In the genomic region with DNA sequence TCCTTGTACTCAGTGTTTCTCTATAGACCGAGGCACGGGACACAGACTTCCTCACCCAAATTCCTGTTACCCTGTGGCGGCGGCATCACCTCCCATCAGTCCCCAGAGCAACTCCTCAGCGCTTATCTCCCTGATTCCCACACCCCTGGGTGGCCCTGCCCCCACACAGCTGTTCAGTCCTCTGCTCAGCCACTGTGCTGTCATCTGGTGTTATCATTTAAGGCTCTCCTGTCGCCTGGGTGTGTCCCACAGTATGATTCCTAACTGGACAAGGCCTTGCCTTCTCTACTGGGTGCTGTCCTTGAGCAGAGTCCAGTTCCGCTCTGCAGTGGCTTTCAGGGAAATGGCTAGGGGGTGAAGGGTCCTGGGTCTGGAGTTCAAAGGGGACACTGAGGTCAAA, we compare ENCODE assay signal across 12 mouse cellular contexts. TPM values are rescaled to one million over a fixed set of nuclear protein-coding genes. Genes with fewer than 3 reads are reported as not detected.
DNase-seq lines count a peak whose midpoint lies in the region; ATAC-seq and TF ChIP-seq lines count a peak whose summit lies in the region.
"Had no signal": no experiment of that assay in that cellular context is flagged by ENCODE, and none has a peak within 500 bp of the region (broad histone marks: within the 10 kb centered on the region; RNA-seq: fewer than 3 reads in every experiment).

No protein-coding gene starts in this region.

- intact Hi-C loops in gastrocnemius, postnatal 36 days (cut with DNase I): no loop called here

- 14% methylated on average over 7 of the region's 7 CpGs for WGBS in liver, embryonic 12.5 days (ENCODE audit: insufficient replicate concordance)
- 51% methylated on average over 7 of the region's 7 CpGs for WGBS in stomach, postnatal 0 days
- WGBS in midbrain, embryonic 11.5 days: 65% methylated on average over 7 of the region's 7 CpGs
- WGBS in neural tube, embryonic 15.5 days: 65% methylated on average over 7 of the region's 7 CpGs

- H3K27me3 ChIP-seq in liver, embryonic 12.5 days (replicated peaks): no peaks in the 10 kb centered on the region
- no peaks in the 10 kb centered on the region for H3K27me3 ChIP-seq in stomach, postnatal 0 days (ENCODE audit: control insufficient read depth, insufficient read depth, low read length)
- H3K27me3 ChIP-seq in midbrain, embryonic 11.5 days (ENCODE audit: control insufficient read depth, insufficient read depth, low read length): no peaks in the 10 kb centered on the region
- no peaks in the 10 kb centered on the region for H3K27me3 ChIP-seq in neural tube, embryonic 15.5 days (replicated peaks)
- H3K27me3 ChIP-seq: limb, embryonic 13.5 days had no signal

- peak overlapping the region; percentile 62 for H3K4me2 ChIP-seq in liver, embryonic 12.5 days
- no peak overlapping the region for H3K4me2 ChIP-seq in stomach, postnatal 0 days (replicated peaks; ENCODE audit: low read depth)
- H3K4me2 ChIP-seq in midbrain, embryonic 11.5 days: no peak overlapping the region
- H3K4me2 ChIP-seq in neural tube, embryonic 15.5 days: no peak overlapping the region
- H3K4me2 ChIP-seq: hindbrain, embryonic 14.5 days; limb, embryonic 13.5 days had no signal

- H3K9me3 ChIP-seq in liver, embryonic 12.5 days (replicated peaks): no peaks in the 10 kb centered on the region
- H3K9me3 ChIP-seq in stomach, postnatal 0 days (ENCODE audit: control insufficient read depth, low read length): no peaks in the 10 kb centered on the region
- H3K9me3 ChIP-seq in midbrain, embryonic 11.5 days (ENCODE audit: control insufficient read depth, low read length): no peaks in the 10 kb centered on the region
- no peaks in the 10 kb centered on the region for H3K9me3 ChIP-seq in neural tube, embryonic 15.5 days (replicated peaks)
- H3K9me3 ChIP-seq: limb, embryonic 13.5 days had no signal

- TF ChIP-seq EP300 in stomach, postnatal 0 days (optimal IDR thresholded peaks at IDR 0.05): no peak

- H3K9ac ChIP-seq in liver, embryonic 12.5 days: peak overlapping the region; percentile 56
- H3K9ac ChIP-seq in stomach, postnatal 0 days (ENCODE audit: low read length): no peak overlapping the region
- no peak overlapping the region for H3K9ac ChIP-seq in midbrain, embryonic 11.5 days (ENCODE audit: low read length)
- H3K9ac ChIP-seq in neural tube, embryonic 15.5 days (replicated peaks): no peak overlapping the region
- H3K9ac ChIP-seq: hindbrain, embryonic 14.5 days; limb, embryonic 13.5 days had no signal

- H3K36me3 ChIP-seq in liver, embryonic 12.5 days: peaks cover 25% of the 10 kb centered on the region
- H3K36me3 ChIP-seq in stomach, postnatal 0 days (ENCODE audit: control insufficient read depth, insufficient read depth, low read length): peaks cover 3% of the 10 kb centered on the region; the same call in 1 of the 2 replicates
- H3K36me3 ChIP-seq in midbrain, embryonic 11.5 days (ENCODE audit: control insufficient read depth, insufficient read depth, low read length): no peaks in the 10 kb centered on the region
- peaks cover 26% of the 10 kb centered on the region for H3K36me3 ChIP-seq in neural tube, embryonic 15.5 days

- DNase-seq in gastrocnemius, postnatal 25 days: peak; percentile 9
- no peak for DNase-seq in gastrocnemius, postnatal 36 days
- peak; percentile 15 to 40 for DNase-seq in heart, adult 18-20 months
- no peak for DNase-seq in stomach, postnatal 0 days (ENCODE audit: low spot score)
- DNase-seq in kidney, adult 9 months: no peak
- no peak for DNase-seq in midbrain, embryonic 11.5 days (ENCODE audit: low spot score, missing footprints)
- DNase-seq: midbrain, embryonic 14.5 days had no signal

- H3K4me1 ChIP-seq in liver, embryonic 12.5 days: peaks cover 38% of the 10 kb centered on the region
- H3K4me1 ChIP-seq in stomach, postnatal 0 days (replicated peaks; ENCODE audit: control insufficient read depth, insufficient read depth): no peaks in the 10 kb centered on the region
- peaks cover 3% of the 10 kb centered on the region for H3K4me1 ChIP-seq in midbrain, embryonic 11.5 days (ENCODE audit: control insufficient read depth, insufficient read depth, low read length)
- H3K4me1 ChIP-seq in neural tube, embryonic 15.5 days: no peaks in the 10 kb centered on the region; the same call in 1 of the 2 replicates
- H3K4me1 ChIP-seq: limb, embryonic 13.5 days had no signal

- TF ChIP-seq CTCF in stomach, postnatal 0 days (IDR thresholded peaks at IDR 0.05; ENCODE audit: low read depth): no peak

- peak; percentile 98 for ATAC-seq in liver, embryonic 12.5 days
- 0 out of 2 replicates have a peak, but pooled peaks have one; percentile 16 for ATAC-seq in stomach, postnatal 0 days (ENCODE audit: low FRiP score, low TSS enrichment)
- ATAC-seq in midbrain, embryonic 11.5 days (ENCODE audit: low FRiP score): no peak
- no peak for ATAC-seq in neural tube, embryonic 15.5 days (ENCODE audit: low FRiP score)

- peak overlapping the region; percentile 76 for H3K27ac ChIP-seq in liver, embryonic 12.5 days
- H3K27ac ChIP-seq in stomach, postnatal 0 days (replicated peaks): no peak overlapping the region
- no peak overlapping the region for H3K27ac ChIP-seq in midbrain, embryonic 11.5 days (ENCODE audit: low read depth, low read length)
- no peak overlapping the region for H3K27ac ChIP-seq in neural tube, embryonic 15.5 days (replicated peaks)
- H3K27ac ChIP-seq: hindbrain, embryonic 14.5 days; limb, embryonic 13.5 days had no signal

- peak overlapping the region; percentile 13; the same call in 1 of the 2 replicates for H3K4me3 ChIP-seq in liver, embryonic 12.5 days
- no peak overlapping the region for H3K4me3 ChIP-seq in stomach, postnatal 0 days (ENCODE audit: low read depth, low read length)
- H3K4me3 ChIP-seq in midbrain, embryonic 11.5 days (ENCODE audit: low read depth, low read length): no peak overlapping the region
- H3K4me3 ChIP-seq in neural tube, embryonic 15.5 days (replicated peaks): no peak overlapping the region
- H3K4me3 ChIP-seq: limb, embryonic 13.5 days had no signal

RNA-seq across cellular contexts. Expression of gene Xrcc6, which starts 2.9 kb away (rescaled TPM):
- total RNA-seq in gastrocnemius, postnatal 25 days (2021): 10 to 100 TPM; 20.8 to 24.9 TPM
- 10 to 100 TPM; 17.8 to 22.9 TPM for total RNA-seq in gastrocnemius, postnatal 36 days (2021)
- 10 to 100 TPM; 24.6 to 25.3 TPM for total RNA-seq in heart, adult 18-20 months (2021)
- 94.9 and 98.7 TPM in 2 replicates for polyA plus RNA-seq in liver, embryonic 12.5 days (2016; fragmentation: Nextera tagmentation; extraction: Ambion mirVana)
- polyA plus RNA-seq in stomach, postnatal 0 days (2015; fragmentation: Nextera tagmentation; extraction: Ambion mirVana): 30.4 and 31.2 TPM in 2 replicates
- 58.4 and 62.2 TPM in 2 replicates for polyA plus RNA-seq in midbrain, embryonic 11.5 days (2014; fragmentation: Nextera tagmentation; extraction: Ambion mirVana)
- polyA plus RNA-seq in neural tube, embryonic 15.5 days (2015; fragmentation: Nextera tagmentation; extraction: Ambion mirVana): 41.6 and 74.7 TPM in 2 replicates

RNA-seq across cellular contexts. Expression of gene 1700029P11Rik, which starts 10.2 kb away (rescaled TPM):
- not detected for total RNA-seq in gastrocnemius, postnatal 25 days (2021)
- total RNA-seq in gastrocnemius, postnatal 36 days (2021): not detected
- total RNA-seq in heart, adult 18-20 months (2021): not detected
- polyA plus RNA-seq in liver, embryonic 12.5 days (2016; fragmentation: Nextera tagmentation; extraction: Ambion mirVana): not detected in 2 replicates
- not detected in 2 replicates for polyA plus RNA-seq in stomach, postnatal 0 days (2015; fragmentation: Nextera tagmentation; extraction: Ambion mirVana)
- not detected in 2 replicates for polyA plus RNA-seq in midbrain, embryonic 11.5 days (2014; fragmentation: Nextera tagmentation; extraction: Ambion mirVana)
- polyA plus RNA-seq in neural tube, embryonic 15.5 days (2015; fragmentation: Nextera tagmentation; extraction: Ambion mirVana): not detected in 2 replicates
- polyA plus RNA-seq: hindbrain, embryonic 14.5 days; large intestine, adult 2 months; limb, embryonic 13.5 days; midbrain, embryonic 14.5 days had no signal

RNA-seq across cellular contexts. Expression of gene Pmm1, which starts 29.8 kb away (rescaled TPM):
- 10 to 100 TPM; 11.9 to 21.6 TPM for total RNA-seq in gastrocnemius, postnatal 25 days (2021)
- 10 to 100 TPM; 14.7 to 15.5 TPM for total RNA-seq in gastrocnemius, postnatal 36 days (2021)
- 10 to 100 TPM; 24.7 to 31.4 TPM for total RNA-seq in heart, adult 18-20 months (2021)
- 24.6 and 28.0 TPM in 2 replicates for polyA plus RNA-seq in liver, embryonic 12.5 days (2016; fragmentation: Nextera tagmentation; extraction: Ambion mirVana)
- polyA plus RNA-seq in stomach, postnatal 0 days (2015; fragmentation: Nextera tagmentation; extraction: Ambion mirVana): 32.2 and 35.8 TPM in 2 replicates
- polyA plus RNA-seq in midbrain, embryonic 11.5 days (2014; fragmentation: Nextera tagmentation; extraction: Ambion mirVana): 26.9 and 29.8 TPM in 2 replicates
- polyA plus RNA-seq in neural tube, embryonic 15.5 days (2015; fragmentation: Nextera tagmentation; extraction: Ambion mirVana): 99.8 and 111 TPM in 2 replicates

RNA-seq across cellular contexts. Expression of gene Desi1, which starts 43.1 kb away (rescaled TPM):
- 10 to 100 TPM; 19.0 to 25.7 TPM for total RNA-seq in gastrocnemius, postnatal 25 days (2021)
- 10 to 100 TPM; 16.7 to 17.7 TPM for total RNA-seq in gastrocnemius, postnatal 36 days (2021)
- total RNA-seq in heart, adult 18-20 months (2021): 10 to 100 TPM; 25.1 to 29.0 TPM
- 19.6 and 21.8 TPM in 2 replicates for polyA plus RNA-seq in liver, embryonic 12.5 days (2016; fragmentation: Nextera tagmentation; extraction: Ambion mirVana)
- polyA plus RNA-seq in stomach, postnatal 0 days (2015; fragmentation: Nextera tagmentation; extraction: Ambion mirVana): 20.8 and 22.8 TPM in 2 replicates
- polyA plus RNA-seq in midbrain, embryonic 11.5 days (2014; fragmentation: Nextera tagmentation; extraction: Ambion mirVana): 33.7 and 37.8 TPM in 2 replicates
- polyA plus RNA-seq in neural tube, embryonic 15.5 days (2015; fragmentation: Nextera tagmentation; extraction: Ambion mirVana): 54.1 and 64.0 TPM in 2 replicates

RNA-seq across cellular contexts. Expression of gene Csdc2, which starts 54.0 kb away (rescaled TPM):
- total RNA-seq in gastrocnemius, postnatal 25 days (2021): 1 to 10 TPM; 1.8 to 2.6 TPM
- total RNA-seq in gastrocnemius, postnatal 36 days (2021): 1 to 10 TPM; 1.8 to 2.3 TPM
- total RNA-seq in heart, adult 18-20 months (2021): 10 to 100 TPM; 54.7 to 62.7 TPM
- polyA plus RNA-seq in liver, embryonic 12.5 days (2016; fragmentation: Nextera tagmentation; extraction: Ambion mirVana): 1.8 and 2.5 TPM in 2 replicates
- 9.5 and 9.7 TPM in 2 replicates for polyA plus RNA-seq in stomach, postnatal 0 days (2015; fragmentation: Nextera tagmentation; extraction: Ambion mirVana)
- polyA plus RNA-seq in midbrain, embryonic 11.5 days (2014; fragmentation: Nextera tagmentation; extraction: Ambion mirVana): 18.0 and 18.9 TPM in 2 replicates
- polyA plus RNA-seq in neural tube, embryonic 15.5 days (2015; fragmentation: Nextera tagmentation; extraction: Ambion mirVana): 194 and 220 TPM in 2 replicates

Comparison
In these comparisons a context has a peak if more than half of its experiments do, and no peak if none do; other contexts are left out.
1. DNase-seq: peak in gastrocnemius, postnatal 25 days (single experiment) and heart, adult 18-20 months (2 of 2); none in gastrocnemius, postnatal 36 days (0 of 2), stomach, postnatal 0 days (single experiment), kidney, adult 9 months (single experiment) and midbrain, embryonic 11.5 days (single experiment).
2. ATAC-seq: peak in liver, embryonic 12.5 days (single experiment) and stomach, postnatal 0 days (single experiment); none in midbrain, embryonic 11.5 days (single experiment) and neural tube, embryonic 15.5 days (single experiment).